Mouse (Mus musculus): Measurements from ENCODE around the gene Eif4b.
"Not testable (repeated sequence)": the region's sequence is repeated elsewhere in the genome, so short reads cannot be mapped to it uniquely, and the experiment has no call there.

Gene Eif4b

DNA sequence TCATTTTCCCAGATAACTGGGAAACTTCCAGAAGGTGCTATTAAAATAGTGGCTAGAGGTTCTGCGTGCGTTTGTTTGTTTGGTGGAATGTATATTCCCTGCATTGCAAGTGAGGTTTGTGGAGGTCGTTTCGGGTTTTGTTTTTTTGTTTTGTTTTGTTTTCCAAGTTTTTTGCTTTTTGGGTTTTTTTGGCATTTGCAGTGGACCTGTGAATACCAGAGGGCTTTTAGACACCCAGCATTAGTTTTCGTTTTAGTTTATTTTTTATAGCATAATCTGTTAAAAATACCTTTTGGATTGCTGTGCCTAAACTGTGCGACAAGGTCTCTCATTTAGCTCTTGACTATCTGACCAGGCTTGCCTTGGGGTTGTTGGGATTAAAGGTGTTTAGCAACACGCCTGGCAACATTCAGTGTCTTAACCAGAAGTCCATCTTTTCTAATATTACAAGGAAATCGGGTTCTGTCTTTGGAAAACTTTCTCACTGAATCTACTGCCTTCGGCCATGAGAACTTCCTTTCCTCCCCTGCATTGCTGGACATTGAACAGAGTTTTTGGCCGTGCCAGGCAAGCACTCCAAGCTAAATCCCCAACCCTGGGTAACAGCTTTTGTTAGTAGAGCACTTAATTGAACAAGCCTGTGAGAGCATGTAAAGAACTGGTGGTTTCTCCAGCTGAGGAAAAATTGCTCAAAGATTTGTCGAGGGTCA is 1.5 kb downstream of the Eif4b start:
- DNase-seq (ENCODE audit: low spot score) = no peak

DNA sequence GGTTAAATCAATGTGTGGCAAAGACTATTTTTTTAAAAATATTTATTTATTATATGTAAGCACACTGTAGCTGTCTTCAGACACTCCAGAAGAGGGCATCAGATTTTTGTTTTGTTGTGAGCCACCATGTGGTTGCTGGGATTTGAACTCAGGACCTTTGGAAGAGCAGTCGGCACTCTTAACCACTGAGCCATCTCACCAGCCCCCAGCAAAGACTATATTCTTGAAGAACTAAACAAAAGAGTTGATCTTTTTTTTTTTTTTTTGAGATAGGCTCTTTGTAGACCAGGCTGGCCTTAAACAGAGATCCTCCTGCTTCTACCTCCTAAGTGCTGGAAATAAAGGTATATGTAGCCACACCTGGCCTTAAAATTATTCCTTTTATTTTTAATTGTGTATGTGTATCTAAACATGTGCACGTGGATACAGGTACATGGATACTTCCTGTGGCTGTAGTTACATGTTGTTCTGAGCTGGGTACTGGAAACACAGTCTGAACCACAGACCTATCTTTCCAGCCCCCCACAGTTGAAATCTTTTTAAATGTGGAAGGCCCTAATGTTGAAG is 3.6 kb downstream of the Eif4b start:
- no peak for DNase-seq (ENCODE audit: low spot score)

DNA sequence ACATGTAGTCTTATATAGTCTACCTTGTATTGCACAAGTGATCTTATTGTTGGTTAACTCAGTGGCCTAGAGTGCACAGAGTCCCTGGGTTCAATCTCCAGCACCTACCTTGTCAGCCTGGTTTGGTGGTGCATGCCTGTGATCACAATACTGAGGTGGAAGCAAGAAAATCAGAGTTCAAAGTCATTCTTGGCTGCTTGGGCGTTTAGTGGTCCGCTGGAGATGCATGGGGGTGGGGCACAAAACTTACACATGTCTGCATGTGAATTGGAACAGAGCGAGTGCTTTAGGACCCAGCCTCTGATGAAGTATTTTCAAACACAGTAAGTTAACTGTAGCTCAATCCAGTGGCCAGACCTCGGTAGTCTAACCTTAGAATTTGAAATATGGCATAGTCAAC is 5.6 kb downstream of the Eif4b start:
- no peak for DNase-seq (ENCODE audit: low spot score)

DNA sequence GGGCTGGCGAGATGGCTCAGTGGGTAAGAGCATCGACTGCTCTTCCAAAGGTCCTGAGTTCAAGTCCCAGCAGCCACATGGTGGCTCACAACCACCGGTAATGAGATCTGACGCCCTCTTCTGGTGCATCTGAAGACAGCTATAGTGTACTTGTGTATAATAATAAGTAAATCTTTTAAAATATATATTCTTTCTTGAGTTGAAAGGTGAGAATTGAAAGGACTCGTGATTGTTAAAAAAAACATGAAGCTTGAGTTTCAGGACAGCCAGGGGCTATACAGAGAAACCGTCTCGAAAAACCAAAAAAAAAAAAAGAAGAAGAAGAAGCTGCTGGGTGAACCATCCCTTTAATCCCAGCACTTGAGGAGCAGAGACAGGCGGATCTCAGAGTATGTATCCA is 6.4 kb downstream of the Eif4b start:
- DNase-seq (ENCODE audit: low spot score) = not testable (repeated sequence)

DNA sequence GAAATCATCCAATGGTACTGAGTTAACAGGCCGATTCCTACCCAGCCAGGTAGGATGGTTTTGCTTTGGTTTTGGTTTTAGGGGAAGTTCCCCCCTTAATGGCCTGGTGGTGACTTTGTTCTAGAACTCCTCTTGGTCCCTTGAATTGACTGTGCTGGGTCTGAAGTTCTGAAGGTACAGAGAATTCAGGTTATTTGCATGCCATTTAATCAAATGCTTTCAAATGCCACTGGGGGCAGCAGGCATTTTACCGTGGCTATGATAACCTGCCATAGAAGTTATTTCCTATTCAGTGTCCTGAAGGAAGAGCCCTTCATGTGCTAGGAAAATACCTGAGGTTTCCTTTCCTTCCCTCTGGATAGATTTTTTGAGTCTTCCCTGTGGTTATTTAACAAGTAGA is 6.9 kb downstream of the Eif4b start:
- DNase-seq (ENCODE audit: low spot score) = no peak

DNA sequence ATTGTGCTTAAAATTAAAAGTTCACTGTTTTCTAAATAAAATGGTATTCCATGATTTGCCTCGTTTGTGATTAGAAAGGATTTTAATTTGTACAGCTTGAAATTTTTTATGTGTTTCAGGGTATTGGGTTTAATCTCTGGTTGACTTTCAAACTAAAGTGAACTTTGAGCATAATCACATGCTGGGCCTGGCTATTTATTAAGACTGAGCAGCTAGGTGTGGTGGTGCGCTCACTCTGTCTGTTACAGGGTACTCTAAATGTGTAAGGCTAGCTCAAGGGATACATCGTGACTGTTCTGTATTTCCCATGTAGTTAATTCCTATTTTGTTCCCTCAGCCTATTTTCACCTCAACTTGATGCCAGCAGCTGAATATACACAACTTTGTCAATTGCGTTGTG is 8.6 kb downstream of the Eif4b start:
- no peak for DNase-seq (ENCODE audit: low spot score)

DNA sequence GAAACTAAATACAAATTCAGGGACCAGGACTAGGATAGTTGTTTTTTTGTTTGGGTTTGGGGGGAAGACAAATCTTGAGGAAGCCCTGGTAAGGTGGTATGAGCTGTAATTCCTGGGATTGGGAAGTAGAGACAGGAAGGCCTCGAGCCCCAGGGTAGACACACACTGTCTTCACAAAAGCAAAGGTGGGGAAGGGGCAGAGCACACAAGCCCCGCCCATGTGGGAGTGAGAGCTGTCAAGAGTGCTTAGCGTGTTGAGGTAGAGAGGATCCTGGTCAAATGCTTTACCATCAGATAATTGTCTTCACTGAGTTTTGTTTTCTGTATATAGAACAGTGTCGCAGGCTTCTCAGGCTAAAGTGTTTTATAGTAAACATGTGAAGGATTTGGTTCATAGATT is 9.5 kb downstream of the Eif4b start:
- no peak for DNase-seq (ENCODE audit: low spot score)

DNA sequence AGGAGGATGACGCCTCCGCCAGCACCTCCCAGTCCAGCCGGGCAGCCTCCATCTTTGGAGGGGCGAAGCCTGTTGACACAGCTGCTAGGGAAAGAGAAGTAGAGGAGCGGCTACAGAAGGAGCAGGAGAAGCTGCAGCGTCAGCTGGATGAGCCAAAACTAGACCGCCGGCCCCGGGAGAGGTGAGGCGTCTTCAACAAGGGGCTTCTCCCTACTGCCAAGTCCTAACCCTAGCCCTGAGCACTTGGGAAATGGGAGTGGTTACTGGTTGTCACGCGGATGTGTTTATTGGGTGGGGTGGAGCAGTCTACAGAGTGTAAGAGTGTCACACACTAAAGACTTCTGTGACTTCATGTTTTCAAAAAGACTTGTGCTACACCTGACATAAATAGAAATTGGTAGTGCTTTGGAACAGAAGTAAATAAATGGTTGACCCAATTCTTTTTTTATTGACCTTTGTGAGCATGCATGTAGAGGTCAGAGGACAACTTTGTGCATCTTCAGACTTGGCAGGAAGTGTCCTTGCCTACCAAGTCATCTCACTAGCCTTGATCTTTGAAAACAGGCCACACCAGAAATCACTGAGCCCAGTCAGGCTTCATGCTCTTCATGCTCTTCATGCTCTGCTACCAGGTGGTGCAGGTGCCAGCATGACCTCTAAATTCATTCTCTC is 16.5 kb downstream of the Eif4b start:
- DNase-seq (ENCODE audit: low spot score) = no peak

DNA sequence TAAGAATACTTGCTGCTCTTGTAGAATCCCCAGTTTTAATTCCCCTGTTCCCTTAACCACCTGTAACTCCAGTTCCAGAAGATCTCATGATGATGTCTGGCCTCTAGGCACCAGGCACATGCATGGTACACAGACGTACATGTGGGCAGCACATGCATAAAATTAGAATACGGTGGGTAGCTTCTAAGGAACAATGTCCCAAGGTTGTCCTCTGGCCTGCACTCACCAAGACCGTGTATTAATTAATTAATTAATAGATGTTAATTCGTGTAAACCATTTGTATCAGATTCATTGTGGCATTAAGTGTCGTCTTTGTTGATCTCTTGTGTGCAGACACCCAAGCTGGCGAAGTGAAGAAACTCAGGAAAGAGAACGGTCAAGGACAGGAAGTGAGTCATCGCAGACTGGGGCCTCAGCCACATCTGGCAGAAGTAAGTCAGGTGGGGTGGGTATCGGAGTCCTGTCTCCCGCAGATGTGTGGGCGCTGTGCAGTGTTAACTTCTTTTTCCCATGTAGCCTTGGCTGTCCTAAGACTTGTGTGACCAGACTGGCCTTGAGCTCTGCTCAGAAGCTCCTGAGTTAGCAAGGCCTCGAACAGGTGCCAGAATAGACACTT is 17.6 kb downstream of the Eif4b start:
- no peak for DNase-seq (ENCODE audit: low spot score)

DNA sequence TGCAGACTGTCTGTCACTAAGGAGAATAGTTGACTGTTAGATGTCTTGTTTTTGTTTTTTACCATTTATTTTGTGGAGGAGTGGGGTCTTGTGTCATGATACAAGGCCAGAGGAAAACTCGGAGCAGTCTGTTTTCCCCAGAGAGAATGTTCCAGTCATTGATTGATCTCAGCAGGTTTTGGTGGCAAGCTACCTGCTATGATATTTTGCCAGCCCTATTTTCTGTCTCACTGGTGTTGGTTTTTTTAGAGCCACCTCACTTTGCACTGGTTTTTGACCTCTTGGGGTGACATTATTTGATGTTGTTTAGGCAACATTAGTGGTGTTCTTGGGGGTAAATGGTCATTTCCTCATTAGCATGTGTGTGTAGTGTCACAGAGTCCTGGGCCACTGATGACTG is 18.1 kb downstream of the Eif4b start:
- no peak for DNase-seq (ENCODE audit: low spot score)

DNA sequence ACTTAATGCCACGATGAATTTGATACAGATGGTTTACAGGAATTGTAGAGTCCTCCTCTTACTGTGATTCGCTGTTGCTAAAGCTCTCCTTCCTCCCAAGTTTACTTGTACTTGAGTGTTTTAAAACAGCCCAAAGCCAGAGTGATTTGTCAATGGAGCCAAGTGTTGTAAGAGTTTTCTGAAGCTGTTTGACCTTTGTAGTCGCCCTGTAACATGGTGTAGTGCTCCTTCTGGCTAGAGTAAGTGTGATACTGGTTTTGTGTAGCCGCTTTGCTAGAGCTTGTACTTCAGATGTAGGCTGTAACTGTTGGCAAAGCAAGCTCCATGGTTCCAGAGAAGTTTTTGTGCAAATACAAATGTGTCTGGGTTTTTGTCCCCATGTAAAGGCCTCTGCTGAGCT is 18.6 kb downstream of the Eif4b start:
- DNase-seq (ENCODE audit: low spot score) = no peak

DNA sequence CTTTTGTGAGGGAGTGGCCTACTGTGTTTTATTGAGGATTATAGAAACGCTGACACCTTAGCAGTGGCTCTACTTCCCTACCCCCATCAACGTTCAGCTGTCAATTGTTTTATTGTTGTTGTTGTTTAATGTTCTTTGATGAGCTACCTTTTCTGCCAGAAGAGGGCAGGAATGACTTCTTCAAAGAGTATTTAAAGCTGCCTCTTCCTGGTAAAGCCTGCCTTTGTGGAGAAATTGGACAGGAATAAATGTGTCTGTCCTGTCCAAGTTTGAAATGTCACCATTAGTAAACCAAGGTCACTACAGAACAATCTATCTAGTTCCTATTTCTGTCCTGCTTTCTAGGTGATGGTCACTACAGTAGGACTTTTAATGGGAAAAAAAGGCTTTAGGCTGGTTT is 20.6 kb downstream of the Eif4b start:
- DNase-seq (ENCODE audit: low spot score) = no peak

DNA sequence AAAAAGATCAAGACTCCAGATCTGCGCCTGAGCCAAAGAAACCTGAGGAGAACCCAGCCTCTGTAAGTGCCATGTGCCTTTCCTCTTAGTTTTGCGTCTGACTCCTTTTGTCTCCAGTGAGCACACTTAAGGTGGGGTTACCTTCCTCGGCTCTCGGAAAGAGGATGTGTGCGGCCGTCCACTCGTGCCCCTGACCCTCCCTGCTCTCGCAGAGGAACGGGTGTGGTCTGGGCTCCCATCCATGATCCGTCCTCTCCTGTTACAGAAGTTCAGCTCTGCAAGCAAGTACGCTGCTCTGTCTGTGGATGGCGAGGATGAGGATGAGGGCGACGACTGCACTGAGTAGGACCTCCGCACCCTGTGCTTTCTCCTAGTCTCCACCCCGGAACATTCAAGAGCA is 21.4 kb downstream of the Eif4b start:
- DNase-seq (ENCODE audit: low spot score) = no peak

DNA sequence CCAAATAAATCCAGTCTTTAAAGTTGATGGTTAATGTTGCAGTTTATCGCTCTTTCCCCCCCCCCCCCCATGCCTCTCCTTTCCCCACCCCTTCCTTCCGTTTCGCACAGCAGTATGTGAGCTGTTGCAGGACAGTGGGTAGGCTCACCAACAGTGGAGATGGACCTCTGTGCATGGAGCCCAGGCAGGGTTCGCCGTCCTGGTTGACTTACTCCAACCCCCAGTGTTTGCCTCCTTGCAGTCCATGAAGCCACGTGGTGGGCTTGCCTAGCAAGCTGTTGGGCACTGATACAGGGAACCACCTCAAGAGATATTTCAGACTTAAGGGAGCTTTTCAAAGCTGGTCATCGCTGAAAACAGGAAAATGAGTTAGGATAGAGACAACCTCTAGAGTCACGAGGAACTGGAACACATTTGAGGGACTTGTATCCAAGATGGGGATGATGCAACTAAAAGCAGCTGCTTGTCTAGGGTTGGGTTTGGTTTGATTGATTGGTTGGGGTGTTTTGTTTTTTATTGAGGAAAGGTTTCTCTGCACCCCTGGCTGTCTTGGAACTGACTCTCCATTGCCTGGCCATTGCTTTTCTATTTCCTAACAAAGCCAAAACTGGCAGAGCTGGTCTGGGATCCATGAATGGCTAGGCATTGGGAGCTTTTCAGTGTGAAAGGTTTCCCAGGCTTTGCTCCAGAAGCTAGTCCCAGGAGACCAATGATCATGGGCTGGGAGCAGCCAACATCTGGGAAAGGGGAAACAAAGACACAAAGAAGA is 23.8 kb downstream of the Eif4b start:
- DNase-seq (ENCODE audit: low spot score) = no peak

DNA sequence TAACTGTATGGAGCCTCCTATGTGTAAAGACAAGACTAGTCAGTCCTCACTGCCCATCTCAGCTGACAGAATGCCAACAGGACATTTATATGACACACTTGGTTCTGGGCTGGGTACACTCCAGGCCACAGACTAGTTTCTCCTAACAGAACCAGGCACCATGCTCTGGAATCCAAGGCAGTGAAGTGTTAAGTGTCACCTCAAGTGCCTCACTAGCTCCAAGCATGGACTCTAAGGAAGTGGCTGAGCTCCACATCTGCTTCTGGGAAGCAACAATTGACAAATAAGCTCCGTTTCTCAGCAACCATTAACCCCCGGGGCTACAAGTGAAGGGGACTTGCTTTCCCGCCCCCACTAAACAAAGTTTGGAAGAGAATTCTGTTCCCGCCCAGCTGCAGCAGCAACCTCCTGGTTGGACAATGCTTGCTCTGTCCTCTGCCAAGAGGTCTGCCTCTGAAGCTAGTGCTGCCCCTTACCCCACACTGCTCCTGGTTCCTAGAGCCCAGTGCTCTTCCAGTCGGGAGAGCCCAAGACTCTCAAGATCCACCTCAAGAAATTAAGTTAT is 24.5 kb downstream of the Eif4b start:
- no peak for DNase-seq (ENCODE audit: low spot score)

DNA sequence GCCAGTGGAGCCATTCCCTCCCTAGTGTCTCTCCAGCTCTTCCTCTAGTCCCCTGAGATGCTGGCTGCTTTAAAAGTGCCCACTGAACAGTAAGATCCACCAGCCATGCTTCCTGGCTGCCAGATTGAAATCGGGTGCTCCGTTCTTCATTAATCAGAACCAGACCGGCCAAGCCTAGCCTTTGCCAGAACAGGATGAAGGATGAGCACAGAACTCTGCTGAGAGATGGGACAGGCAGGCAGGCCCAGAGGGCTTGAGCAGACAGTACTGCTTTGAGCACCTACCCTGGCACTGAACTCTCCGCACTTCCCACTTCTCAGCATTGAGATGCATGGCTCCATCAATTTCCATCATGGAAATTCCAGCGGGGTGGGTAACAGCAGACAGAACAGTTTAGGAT is 25.7 kb downstream of the Eif4b start:
- DNase-seq (ENCODE audit: low spot score) = no peak

DNA sequence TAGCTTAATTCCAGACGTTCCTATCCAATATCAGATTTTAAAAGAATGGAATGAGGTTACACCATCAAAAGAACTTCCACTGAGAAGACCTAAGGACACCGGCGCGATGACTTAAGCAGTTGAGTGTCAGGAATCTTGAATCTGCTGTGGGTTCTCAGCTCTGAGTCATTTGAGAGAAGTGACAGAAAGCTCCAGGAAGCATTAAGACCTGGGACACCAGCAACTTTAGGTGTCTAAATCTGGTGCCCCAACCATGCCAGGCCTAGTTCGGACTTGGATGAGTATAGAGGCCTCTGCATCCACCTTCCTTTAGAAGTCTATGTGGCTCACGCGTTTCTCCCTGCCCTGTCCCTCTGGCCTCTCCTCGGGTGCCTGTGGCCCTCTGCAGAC is 26.2 kb downstream of the Eif4b start:
- DNase-seq (ENCODE audit: low spot score) = no peak

DNA sequence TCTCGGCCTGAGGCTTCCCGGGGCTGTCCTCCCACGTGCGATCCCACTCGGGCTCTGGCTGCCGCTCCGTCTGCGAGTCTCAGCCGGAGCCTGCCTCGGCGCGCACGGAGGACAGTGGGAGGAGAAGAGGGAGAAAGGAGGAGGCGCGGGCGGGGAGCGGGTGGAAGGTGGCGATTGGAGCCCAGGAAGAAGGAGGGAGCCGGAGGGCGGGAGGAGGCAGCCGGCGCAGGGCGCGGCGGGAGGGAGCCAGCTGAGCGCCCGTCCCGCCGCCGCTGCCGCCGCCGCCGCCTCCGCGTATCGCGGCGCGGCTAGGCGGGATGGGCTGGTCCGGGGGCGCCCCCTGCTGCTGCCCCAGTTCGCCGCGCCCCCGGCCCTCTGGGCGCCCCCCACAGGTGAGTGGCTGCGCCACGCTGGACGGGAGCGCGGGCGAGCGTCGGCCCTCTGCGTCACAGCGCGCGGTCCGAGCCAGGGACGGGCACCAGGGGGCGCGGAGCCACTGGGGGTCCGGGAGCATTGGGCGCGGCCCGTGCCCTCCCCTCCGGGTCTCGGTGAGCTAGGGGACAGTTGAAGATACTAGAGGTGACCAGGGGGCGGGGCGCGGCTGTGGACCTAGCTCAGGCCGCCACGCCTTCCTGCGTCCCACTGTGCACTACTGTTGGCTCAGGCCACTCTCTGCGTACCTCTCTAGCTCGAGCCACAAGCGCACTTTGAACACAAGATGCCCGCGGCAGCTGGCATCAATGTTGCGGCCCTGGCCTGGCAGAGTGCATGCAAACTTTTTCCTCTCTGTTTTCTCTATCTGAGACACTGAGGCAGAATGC is 26.8 kb downstream of the Eif4b start, which contains the start of gene Tns2:
Gene Tns2 (plus strand): TSS at position 253 of the 821 bp plus-strand sequence.
- no peak for DNase-seq (ENCODE audit: low spot score)

DNA sequence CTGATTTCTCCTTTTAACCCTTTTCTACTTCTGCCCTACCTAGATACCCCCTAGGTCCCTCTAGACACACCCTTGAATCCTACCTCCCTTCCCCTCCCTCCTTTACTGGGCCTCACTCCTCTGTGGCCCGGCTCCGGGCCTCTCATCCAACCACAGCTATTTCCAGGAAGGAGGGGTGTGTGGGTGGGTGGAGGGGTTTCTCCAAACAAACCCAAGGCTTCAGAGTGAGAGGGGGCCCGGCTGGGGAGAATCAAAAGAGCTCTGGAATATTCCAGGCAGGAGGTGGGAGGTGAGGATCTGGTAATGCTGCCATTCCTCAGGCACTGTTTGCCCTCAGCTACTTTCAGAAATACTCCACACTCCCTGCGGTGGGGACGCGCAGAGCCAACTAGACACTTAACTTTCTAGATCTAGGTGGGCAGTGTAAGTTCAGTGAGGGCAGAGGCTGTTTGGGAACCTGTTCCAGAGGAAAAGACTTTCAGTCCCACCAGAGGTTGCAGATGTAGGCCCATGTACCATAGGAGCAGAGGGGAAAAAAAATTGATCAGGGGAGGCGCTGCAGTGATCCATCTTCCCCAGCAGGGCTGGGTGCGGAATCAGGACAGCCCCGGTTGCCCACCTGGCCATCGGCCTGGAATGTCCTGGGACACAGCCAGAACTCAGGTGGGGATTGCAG is 27.6 kb downstream of the Eif4b start:
- DNase-seq (ENCODE audit: low spot score) = no peak

DNA sequence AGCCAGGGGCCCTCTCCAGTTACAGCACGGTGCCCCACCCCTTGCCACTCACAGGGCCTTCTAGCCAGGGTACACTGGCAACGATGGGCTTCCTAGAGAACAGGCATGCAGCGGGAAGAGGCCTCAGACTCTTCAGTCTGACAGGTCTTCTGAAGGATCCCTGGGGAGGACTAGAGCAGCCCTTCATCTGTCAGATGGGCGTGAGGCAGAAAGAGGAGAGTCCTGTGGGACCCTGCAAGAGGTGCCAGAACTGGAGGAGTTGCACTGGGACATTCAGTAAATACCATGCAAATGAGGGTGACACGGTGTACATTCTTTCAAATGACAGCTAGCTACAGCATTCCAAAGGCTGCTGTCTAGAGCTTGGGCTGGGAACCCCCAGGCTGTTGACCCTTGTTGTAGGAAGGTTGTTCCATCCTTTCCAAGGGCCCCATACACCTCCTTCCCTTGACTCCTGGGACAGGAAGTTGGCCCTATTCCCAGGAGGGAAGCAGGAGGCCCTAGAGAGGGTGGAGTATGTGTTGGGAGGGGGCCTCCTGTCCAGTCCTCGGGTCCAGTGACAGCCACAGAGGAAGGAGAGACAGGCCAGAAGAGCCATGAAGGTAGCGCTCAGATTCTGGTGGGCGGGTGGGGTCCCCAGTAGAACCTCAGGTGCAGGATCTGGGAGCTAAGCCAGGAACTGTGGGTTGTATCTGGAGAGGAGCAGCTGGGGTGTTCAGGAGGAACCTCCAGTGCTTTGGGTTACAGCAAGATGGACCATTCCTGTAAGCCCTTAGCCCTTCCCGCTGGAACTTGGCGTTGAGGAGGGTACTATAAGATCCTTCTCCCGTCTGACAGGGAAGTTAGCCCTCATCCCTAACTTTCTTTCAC is 28.3 kb downstream of the Eif4b start:
- DNase-seq (ENCODE audit: low spot score) = no peak

All from left cerebral cortex, adult 11 months (tissue).